Mouse (Mus musculus) lung, embryonic 14.5 days (tissue): ENCODE data around the gene Strn3. TPM values are rescaled to one million over a fixed set of nuclear protein-coding genes. Genes with fewer than 3 reads are reported as not detected.

Experiments
- ATAC-seq: fragments of 200-750 bp; cut with Nextera tagmentation; 2 replicates; pipeline ENCODE4 v1.8.0; 2017; ENCODE audit warnings: mild to moderate bottlenecking, moderate TSS enrichment, moderate library complexity; ENCODE audit not compliant: insufficient read depth
- DNase-seq: peaks from one replicate; pipeline ENCODE4 v3.0.0-alpha.2; 2015
- H3K27ac ChIP-seq: fragments of 300-500 bp; sonication (generic); 2 replicates; pipeline ENCODE4 v1.5.1; 2014; ENCODE audit warnings: low read depth, mild to moderate bottlenecking, moderate library complexity
- H3K27me3 ChIP-seq: fragments of 300-500 bp; sonication (generic); 2 replicates; pipeline ENCODE4 v1.6.1; 2014; ENCODE audit warnings: low read length, control low read depth; ENCODE audit not compliant: insufficient read depth
- H3K36me3 ChIP-seq: fragments of 300-500 bp; sonication (generic); 2 replicates; pipeline ENCODE4 v1.6.1; 2014; ENCODE audit warnings: control low read depth; ENCODE audit not compliant: insufficient read depth
- H3K4me1 ChIP-seq: fragments of 300-500 bp; sonication (generic); 2 replicates; pipeline ENCODE4 v1.6.1; 2014; ENCODE audit warnings: antibody characterized with exemption, control low read depth; ENCODE audit not compliant: insufficient read depth
- H3K4me2 ChIP-seq: fragments of 300-500 bp; sonication (generic); 2 replicates; pipeline ENCODE4 v1.6.1; 2014; ENCODE audit warnings: mild to moderate bottlenecking
- H3K4me3 ChIP-seq: fragments of 300-500 bp; sonication (generic); 2 replicates; pipeline ENCODE4 v1.5.1; 2014; ENCODE audit warnings: low read depth, low read length
- H3K9ac ChIP-seq: fragments of 300-500 bp; sonication (generic); 2 replicates; pipeline ENCODE4 v1.6.1; 2014
- H3K9me3 ChIP-seq: fragments of 300-500 bp; sonication (generic); 2 replicates; pipeline ENCODE4 v1.6.1; 2016; ENCODE audit warnings: low read depth, low read length, control low read depth
- CTCF ChIP-seq: IDR thresholded peaks from 2 replicates; pipeline ENCODE4 v1.5.1; 2016; ENCODE audit warnings: antibody characterized with exemption, low read depth
- WGBS: fragments of 180-500 bp; shearing (Covaris S2); extraction: QIAGEN DNeasy Blood & Tissue Kit; methylation state at CpG from one replicate; pipeline ENCODE4 v1.1.7; 2014; 5-methylcytosine and 5-hydroxymethylcytosine counted together
- polyA plus RNA-seq: library from polyadenylated mRNA; unstranded; fragments of >200 nt; fragmentation: Nextera tagmentation; extraction: Ambion mirVana; gene quantifications from 2 replicates; pipeline ENCODE4 v1.2.1, GENCODE M21; 2014

Gene Strn3
- polyA plus RNA-seq, 1 experiment from 2014 or later, result 61.3 TPM

DNA sequence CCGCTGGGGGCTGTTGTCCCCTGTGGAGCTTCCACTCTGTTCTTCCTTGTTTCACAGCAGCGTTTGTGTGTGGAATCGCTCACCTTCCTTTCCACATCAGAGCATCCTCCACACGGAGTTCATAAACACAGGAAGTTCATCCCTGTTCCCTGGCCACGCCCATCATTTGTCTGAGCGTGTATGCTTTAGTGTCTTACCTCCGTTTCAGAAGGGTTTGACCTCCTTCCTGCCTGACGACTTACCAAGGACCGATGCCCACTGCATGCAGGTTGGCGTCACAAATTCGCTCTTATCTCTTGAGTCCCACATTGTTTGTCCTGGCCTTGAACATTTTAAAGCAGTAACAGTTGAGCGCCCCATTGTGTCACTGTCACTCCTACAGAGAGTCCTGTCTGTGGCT, 14.1 kb upstream of the Strn3 start:
- no peak for TF ChIP-seq CTCF
- Histone ChIP-seq H3K36me3 (no peaks in the 10 kb centered on the region), H3K4me3 (no peak overlapping the region), H3K27ac (no peak overlapping the region), H3K9me3 (no peaks in the 10 kb centered on the region), H3K9ac (no peak overlapping the region), H3K4me1 (peaks cover 3% of the 10 kb centered on the region; the same call in 1 of the 2 replicates), H3K4me2 (no peak overlapping the region), H3K27me3 (no peaks in the 10 kb centered on the region)
- DNase-seq (peak; percentile 23), ATAC-seq (no peak)
- 60% methylated on average over 12 of the region's 12 CpGs for WGBS

DNA sequence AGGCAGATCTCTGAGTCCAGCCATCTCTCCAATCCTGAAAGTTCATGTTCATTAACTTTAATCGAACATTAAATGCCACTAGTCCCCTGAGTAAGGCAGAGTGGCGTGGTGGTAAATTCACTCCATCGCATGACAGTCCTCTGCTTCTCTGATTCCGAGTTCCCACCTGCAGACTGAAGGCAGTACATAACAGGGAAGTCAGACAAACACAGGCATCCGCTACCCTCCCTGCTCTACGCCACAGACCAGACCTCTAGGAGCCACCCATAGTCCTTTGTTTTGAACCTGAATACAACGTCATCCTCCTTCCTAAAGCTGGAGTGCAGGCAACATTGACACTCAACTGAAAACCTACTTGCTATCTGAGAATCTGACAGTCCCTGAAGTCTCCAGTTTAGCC, 12.9 kb upstream of the Strn3 start:
- Histone ChIP-seq H3K9ac (no peak overlapping the region), H3K4me3 (no peak overlapping the region), H3K27me3 (no peaks in the 10 kb centered on the region), H3K9me3 (no peaks in the 10 kb centered on the region), H3K4me1 (peaks cover 3% of the 10 kb centered on the region; the same call in 1 of the 2 replicates), H3K36me3 (no peaks in the 10 kb centered on the region), H3K27ac (no peak overlapping the region), H3K4me2 (no peak overlapping the region)
- TF ChIP-seq CTCF, result no peak
- DNase-seq (no peak), ATAC-seq (no peak)
- 69% methylated on average over 7 of the region's 7 CpGs for WGBS

DNA sequence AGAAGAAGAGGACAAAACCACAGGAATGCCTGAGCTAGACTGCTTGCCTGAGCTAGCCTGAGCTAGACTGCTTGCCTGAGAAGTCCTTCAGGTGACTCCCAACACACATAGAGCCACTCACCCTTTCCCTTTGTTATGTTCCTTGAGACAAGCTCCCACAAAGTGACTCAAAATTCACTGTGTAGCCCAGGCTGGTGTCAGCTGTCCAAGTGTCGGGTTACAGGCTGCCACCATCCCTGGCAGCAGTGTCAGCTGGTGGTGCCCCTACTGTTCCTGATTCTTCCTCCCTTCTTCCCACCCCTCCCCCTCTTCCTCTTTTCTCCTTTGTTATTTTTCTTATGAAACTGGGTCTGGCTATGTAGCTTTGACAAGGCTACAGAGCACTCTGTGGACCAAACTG, 12.2 kb upstream of the Strn3 start:
- DNase-seq (no peak), ATAC-seq (no peak)
- Histone ChIP-seq H3K9ac (no peak overlapping the region), H3K36me3 (no peaks in the 10 kb centered on the region), H3K4me3 (no peak overlapping the region), H3K9me3 (no peaks in the 10 kb centered on the region), H3K4me2 (no peak overlapping the region), H3K27me3 (no peaks in the 10 kb centered on the region), H3K27ac (no peak overlapping the region), H3K4me1 (no peaks in the 10 kb centered on the region)
- WGBS, result 43% methylated on average over 1 of the region's 1 CpGs
- TF ChIP-seq CTCF, result no peak

GRCm38 (mm10) chr12:51701723-51702122, 10.0 kb upstream of the Strn3 start:
- Histone ChIP-seq H3K4me2 (no peak overlapping the region), H3K36me3 (no peaks in the 10 kb centered on the region), H3K9me3 (no peaks in the 10 kb centered on the region), H3K27me3 (no peaks in the 10 kb centered on the region), H3K9ac (no peak overlapping the region), H3K4me1 (no peaks in the 10 kb centered on the region), H3K4me3 (no peak overlapping the region), H3K27ac (no peak overlapping the region)
- TF ChIP-seq CTCF, result 0 out of 2 replicates have a peak, but pooled peaks have one; percentile 11
- DNase-seq (no peak), ATAC-seq (no peak)

- no peaks in the 10 kb centered on the region for H3K9me3 ChIP-seq
- no peak overlapping the region for H3K4me2 ChIP-seq
- no peaks in the 10 kb centered on the region for H3K27me3 ChIP-seq
- H3K27ac ChIP-seq, result peak overlapping the region; percentile 26; the same call in 1 of the 2 replicates
- no peak for TF ChIP-seq CTCF
- 38% methylated on average over 8 of the region's 8 CpGs for WGBS
- no peak overlapping the region for H3K4me3 ChIP-seq
- peak; percentile 79 for ATAC-seq
- H3K4me1 ChIP-seq, result no peaks in the 10 kb centered on the region
- no peak overlapping the region for H3K9ac ChIP-seq
- no peaks in the 10 kb centered on the region for H3K36me3 ChIP-seq
- peak; percentile 41 for DNase-seq
Observed at GRCm38 (mm10) chr12:51699623-51700393, 8.1 kb upstream of the Strn3 start.

GRCm38 (mm10) chr12:51696157-51696556, 4.5 kb upstream of the Strn3 start:
- no peak for TF ChIP-seq CTCF
- Histone ChIP-seq H3K4me2 (no peak overlapping the region), H3K36me3 (no peaks in the 10 kb centered on the region), H3K27ac (no peak overlapping the region), H3K27me3 (no peaks in the 10 kb centered on the region), H3K4me3 (no peak overlapping the region), H3K9me3 (no peaks in the 10 kb centered on the region), H3K9ac (no peak overlapping the region), H3K4me1 (no peaks in the 10 kb centered on the region)
- no peak for DNase-seq
- no peak for ATAC-seq
- 76% methylated on average over 2 of the region's 2 CpGs for WGBS

- DNase-seq, result no peak
- WGBS, result 72% methylated on average over 1 of the region's 1 CpGs
- no peak overlapping the region for H3K27ac ChIP-seq
- no peaks in the 10 kb centered on the region for H3K9me3 ChIP-seq
- no peak overlapping the region for H3K9ac ChIP-seq
- H3K4me2 ChIP-seq, result no peak overlapping the region
- no peak for ATAC-seq
- TF ChIP-seq CTCF, result no peak
- H3K4me1 ChIP-seq, result no peaks in the 10 kb centered on the region
- no peaks in the 10 kb centered on the region for H3K27me3 ChIP-seq
- no peak overlapping the region for H3K4me3 ChIP-seq
- H3K36me3 ChIP-seq, result no peaks in the 10 kb centered on the region
Observed at GRCm38 (mm10) chr12:51694966-51695365, 3.3 kb upstream of the Strn3 start.

- H3K4me1 ChIP-seq, result peaks cover 4% of the 10 kb centered on the region
- DNase-seq (no peak), ATAC-seq (no peak)
- H3K4me2 ChIP-seq, result no peak overlapping the region
- no peaks in the 10 kb centered on the region for H3K36me3 ChIP-seq
- H3K4me3 ChIP-seq, result no peak overlapping the region
- no peaks in the 10 kb centered on the region for H3K9me3 ChIP-seq
- no peak for TF ChIP-seq CTCF
- H3K27me3 ChIP-seq, result no peaks in the 10 kb centered on the region
- H3K9ac ChIP-seq, result no peak overlapping the region
- H3K27ac ChIP-seq, result peak overlapping the region; percentile 60
Observed at GRCm38 (mm10) chr12:51694096-51694495, 2.4 kb upstream of the Strn3 start.
